Mouse (Mus musculus) olfactory bulb, adult 2 months (tissue): ENCODE data around the gene Arhgef3.

ENCODE experiments used
- CTCF ChIP-seq: fragments of 200-500 bp; IDR thresholded peaks from 2 replicates; pipeline ENCODE4 v1.5.1; 2012; ENCODE audit warnings: low read depth, mild to moderate bottlenecking, low read length, moderate library complexity; ENCODE audit not compliant: insufficient read depth
- POLR2A ChIP-seq: fragments of 200-500 bp; IDR thresholded peaks from 2 replicates; pipeline ENCODE4 v1.6.1; 2012; ENCODE audit warnings: mild to moderate bottlenecking, low read depth, low read length, moderate library complexity; ENCODE audit not compliant: insufficient read depth

- TF ChIP-seq CTCF: no peak
- no peak for TF ChIP-seq POLR2A
These were observed 151.9 kb downstream of the Arhgef3 start for GRCm38 (mm10) chr14:27266601-27267000.
